Mouse (Mus musculus): Measurements from ENCODE around the gene Fcer1g.

Fcer1g gene

DNA sequence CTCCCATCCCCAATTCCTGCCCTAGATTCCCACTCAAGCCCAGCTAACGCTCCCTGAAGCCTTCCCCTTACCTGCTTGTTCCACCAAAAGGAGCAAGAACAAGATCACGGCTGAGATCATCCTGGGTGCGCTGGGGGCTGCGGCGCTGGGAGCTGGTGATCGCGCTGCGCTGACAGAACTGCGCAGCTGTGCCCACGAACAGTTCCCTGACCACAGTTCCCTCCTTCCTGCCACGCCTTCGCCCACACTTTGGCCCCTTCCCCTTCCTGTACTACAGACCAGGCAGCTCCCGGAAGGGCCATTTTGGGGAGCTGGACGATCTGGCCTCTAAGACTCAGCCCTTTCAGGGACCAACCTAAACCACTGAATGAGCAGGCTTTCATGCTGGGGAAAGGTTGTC lies at the start of gene Fcer1g:
TSS of gene Fcer1g (minus strand) at position 240 of the 400 bp plus-strand sequence.
- no peak for DNase-seq (ENCODE audit: low read depth, low spot score)

DNA sequence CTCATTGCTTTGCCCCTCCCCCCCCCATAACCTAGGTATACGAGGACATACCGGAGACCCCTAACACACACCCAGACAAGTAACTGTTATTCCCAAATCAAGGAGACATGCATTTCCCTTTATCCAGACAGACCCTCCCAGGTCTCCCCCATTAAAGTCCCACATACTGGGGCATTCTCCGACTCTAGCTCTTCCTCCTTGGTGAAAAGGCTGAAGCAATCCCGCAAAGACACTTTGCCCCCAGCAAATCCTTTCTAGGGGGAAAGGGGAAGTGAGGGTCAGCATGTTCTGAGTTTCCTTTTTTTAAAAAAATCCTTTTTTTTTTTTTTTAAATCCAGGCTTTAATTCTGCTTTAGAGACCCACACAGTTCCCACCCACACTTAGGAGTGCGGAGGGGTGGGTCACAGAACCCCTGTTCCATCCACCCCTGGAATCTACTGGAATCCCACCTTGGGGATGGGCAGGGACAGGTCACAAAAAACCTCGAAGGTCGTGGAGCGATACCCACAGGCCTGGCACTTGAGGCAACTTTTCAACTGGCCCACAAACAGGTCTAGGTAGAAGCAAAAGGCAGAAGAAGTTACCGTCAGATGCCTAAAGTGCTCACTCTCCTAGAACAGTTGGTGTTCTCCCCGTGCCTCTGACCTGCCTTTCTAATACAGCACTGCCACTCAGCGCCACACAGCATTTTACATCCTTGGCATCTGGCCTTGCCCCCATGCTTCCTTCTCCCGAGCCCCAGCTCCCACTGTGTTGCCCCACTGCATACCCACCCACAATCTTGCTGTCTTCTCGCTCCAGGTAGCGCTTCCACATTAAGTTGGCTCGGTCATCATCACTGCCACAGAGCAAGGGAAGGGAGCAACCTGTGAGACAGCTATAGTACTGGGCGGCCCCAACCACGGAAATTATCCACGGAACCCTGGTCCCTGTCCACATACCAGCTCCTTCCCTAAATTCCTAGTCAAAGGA lies 49.3 kb upstream of the Fcer1g start:
- no peak for DNase-seq (ENCODE audit: low read depth, low spot score)

DNA sequence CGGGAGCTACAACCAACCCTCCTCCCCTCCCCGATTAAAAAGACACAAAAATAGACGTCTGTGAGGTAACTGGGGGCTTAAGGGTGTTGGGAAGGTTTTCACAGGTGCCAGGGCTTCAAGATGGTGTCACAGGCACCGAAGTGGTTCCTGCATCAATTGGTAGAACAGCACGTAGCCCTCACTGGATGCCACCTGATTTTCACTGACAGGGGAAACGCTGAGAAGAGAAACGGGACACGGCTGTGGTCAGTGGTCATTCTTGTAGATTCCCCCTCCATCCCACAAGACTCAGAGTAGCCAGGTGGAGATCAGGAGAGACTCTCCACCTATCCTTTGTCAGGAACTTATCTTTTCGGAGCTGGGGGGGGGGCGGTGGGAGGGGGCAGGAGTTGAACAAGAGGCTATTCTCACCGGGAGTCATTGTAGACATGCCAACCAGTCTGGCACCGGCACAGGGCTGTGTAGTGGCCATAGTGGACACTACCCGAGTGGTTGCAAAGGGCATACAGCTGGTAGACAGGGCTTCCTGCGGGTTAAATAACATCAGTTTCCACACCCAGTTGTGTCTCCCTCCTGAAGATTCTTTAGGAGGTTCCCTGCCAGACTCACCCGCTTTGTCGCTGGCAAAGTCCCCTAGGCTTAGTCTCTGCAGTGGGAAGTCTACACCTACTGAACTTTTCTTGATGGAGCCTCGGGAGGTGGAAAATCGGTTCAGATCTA lies 48.1 kb upstream of the Fcer1g start:
- DNase-seq (ENCODE audit: low read depth, low spot score) = no peak

- DNase-seq (ENCODE audit: low read depth, low spot score) = peak; percentile 91
Measured at GRCm38 (mm10) chr1:171281528-171281923, 47.4 kb upstream of the Fcer1g start.

DNA sequence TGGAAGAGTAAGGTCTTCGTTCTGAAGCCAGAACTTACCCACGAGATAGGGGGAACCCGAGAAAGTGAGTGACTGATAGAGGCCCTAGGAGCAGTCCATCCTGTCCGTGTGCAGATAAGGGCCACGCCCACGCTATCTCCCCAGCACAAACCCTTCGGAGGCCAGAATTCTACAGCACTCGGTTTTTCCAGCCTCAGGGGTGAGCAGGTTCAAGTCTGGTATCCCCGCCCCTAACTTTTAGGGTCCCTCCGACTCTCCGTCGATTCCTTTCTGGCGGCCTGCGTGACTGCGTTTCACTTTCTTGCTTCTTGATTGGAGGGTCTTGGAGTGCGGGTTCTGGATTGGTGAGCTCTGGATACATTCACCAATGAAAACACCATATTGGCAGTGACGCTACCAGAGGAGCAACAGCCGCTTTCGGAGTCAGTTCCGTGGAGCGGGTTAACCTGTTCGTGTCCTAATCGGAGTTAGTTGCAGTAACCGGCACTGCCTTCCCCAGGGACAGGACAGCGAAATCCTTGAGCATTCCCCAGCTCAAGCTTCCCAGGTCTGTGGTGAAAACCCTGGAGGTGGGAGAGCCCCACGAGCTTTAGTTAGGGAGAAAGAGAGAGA lies 46.9 kb upstream of the Fcer1g start, which contains the start of gene Ppox:
TSS of gene Ppox (minus strand) at position 271 of the 612 bp plus-strand sequence.
- DNase-seq (ENCODE audit: low read depth, low spot score) = peak; percentile 95

DNA sequence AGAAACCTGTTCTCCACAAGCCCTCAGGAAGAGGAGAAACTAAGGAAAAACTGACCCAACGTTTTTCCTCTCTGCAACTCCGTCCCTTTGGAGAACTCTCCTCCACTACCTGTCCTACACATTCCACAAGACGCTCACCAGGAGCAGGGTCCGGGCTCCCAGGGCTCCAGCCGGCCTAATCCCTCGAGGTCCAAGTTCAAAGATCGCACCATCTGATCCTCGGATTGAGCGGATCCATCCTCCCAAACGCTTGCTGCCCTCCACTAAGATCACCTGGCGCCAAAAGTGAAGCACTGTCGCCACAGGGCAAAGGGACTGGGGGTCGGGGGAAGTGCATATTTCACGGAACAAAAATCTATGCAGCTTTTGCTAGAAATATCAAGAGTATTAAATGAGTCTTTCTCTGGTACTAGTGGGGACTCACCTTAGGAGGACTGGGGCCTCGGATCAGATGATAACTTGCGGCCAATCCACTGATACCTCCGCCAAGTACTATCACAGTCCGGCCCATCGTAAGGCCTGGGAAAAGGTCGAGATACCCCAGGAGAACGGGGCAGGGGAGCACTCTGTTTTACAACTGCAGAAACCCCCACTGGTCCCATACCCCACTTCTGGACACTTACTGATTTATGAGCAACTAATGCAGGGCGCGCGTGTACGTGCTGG lies 46.2 kb upstream of the Fcer1g start:
- DNase-seq (ENCODE audit: low read depth, low spot score) = no peak

GRCm38 (mm10) chr1:171279721-171280120 lies 45.6 kb upstream of the Fcer1g start:
- DNase-seq (ENCODE audit: low read depth, low spot score) = no peak

GRCm38 (mm10) chr1:171279012-171279705 lies 45.0 kb upstream of the Fcer1g start:
- DNase-seq (ENCODE audit: low read depth, low spot score) = no peak

- no peak for DNase-seq (ENCODE audit: low read depth, low spot score)
Measured at GRCm38 (mm10) chr1:171278436-171278835, 44.3 kb upstream of the Fcer1g start.

DNA sequence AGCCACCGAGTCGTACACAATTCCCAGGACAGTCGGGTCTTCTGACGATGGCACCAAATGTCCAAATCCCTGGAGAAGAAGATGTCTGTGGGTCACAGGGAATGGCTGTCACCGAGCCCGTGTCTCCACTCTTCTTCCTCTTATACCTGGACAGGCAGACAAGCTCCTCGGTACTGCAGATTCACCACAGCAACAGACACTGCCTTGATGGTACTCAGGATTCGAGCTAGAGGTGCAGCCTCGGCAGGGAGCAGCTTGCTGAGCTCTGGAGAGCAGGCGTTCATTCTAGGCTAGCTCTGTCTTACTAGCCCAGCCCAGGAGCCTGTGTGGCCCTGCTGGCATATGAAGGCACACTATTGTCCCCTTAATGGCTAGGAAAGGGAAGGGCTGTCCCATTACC lies 43.6 kb upstream of the Fcer1g start:
- no peak for DNase-seq (ENCODE audit: low read depth, low spot score)

- DNase-seq (ENCODE audit: low read depth, low spot score) = no peak
Measured at GRCm38 (mm10) chr1:171276110-171276748, 42.1 kb upstream of the Fcer1g start.

- no peak for DNase-seq (ENCODE audit: low read depth, low spot score)
Measured at GRCm38 (mm10) chr1:171275144-171275734, 41.1 kb upstream of the Fcer1g start.

GRCm38 (mm10) chr1:171274171-171274570 lies 40.0 kb upstream of the Fcer1g start:
- DNase-seq (ENCODE audit: low read depth, low spot score) = no peak

- DNase-seq (ENCODE audit: low read depth, low spot score) = no peak
Measured at GRCm38 (mm10) chr1:171272086-171272485, 37.9 kb upstream of the Fcer1g start.

GRCm38 (mm10) chr1:171271622-171272021 lies 37.5 kb upstream of the Fcer1g start:
- no peak for DNase-seq (ENCODE audit: low read depth, low spot score)

- no peak for DNase-seq (ENCODE audit: low read depth, low spot score)
Measured at GRCm38 (mm10) chr1:171271196-171271595, 37.0 kb upstream of the Fcer1g start.

DNA sequence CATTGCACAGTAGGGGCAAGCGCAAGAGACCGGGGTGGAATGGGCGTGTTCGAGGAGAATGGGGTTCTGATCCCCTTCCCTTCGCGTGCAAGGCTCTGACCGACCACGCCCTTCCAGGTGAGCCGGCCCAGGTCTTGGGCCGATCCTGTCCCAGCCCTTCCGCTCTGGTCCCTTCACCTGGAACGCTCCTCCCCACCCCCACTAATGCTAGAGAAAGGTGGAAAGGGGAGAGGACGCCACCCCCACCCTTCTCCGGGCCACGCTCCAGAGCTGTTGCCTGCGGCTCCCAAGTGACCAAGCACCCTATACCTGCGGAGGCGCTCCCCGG lies 36.4 kb upstream of the Fcer1g start:
- DNase-seq (ENCODE audit: low read depth, low spot score) = no peak

GRCm38 (mm10) chr1:171269848-171270572 lies 35.8 kb upstream of the Fcer1g start, which contains the start of gene B4galt3:
Gene B4galt3, plus strand, starts transcription at chr1:171270328.
- peak; percentile 93 for DNase-seq (ENCODE audit: low read depth, low spot score)

DNA sequence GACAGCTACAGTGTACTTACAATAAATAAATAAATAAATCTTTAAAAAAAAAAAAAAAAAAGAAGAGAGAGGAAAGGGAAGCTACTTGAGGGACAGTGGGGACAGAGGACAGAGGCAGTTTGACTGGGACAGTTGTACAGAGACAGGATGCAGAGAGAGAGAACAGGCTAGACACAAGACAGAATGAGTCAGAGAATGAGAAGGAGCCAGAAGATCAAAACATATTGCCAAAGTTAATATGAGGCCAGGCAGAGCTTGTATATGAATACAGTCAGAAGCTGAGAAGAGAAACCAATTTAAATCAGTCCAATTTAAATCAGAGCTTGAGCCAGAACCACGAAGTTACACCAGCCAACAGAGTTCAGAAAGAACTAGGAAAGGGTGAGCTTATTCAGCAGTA lies 34.2 kb upstream of the Fcer1g start:
- no peak for DNase-seq (ENCODE audit: low read depth, low spot score)
